Mouse (Mus musculus) cerebellum, adult 2 months (tissue): ENCODE measurements at regions not wholly inside any gene's neighbourhood (a gene's known extent, or its start where the extent isn't known, plus 50 kb on each side); places are given as distances from the start of the nearest gene placed in this dataset.

ENCODE experiments used
- DNase-seq, 2 experiments: peaks; one replicate each; pipeline ENCODE4 v3.0.0; 2021
- H3K27ac ChIP-seq: fragments of 200-500 bp; 2 replicates; pipeline ENCODE4 v1.5.1; 2012; ENCODE audit warnings: low read length, control low read depth, inconsistent platforms; ENCODE audit not compliant: insufficient read depth
- H3K27me3 ChIP-seq: fragments of 200-500 bp; 2 replicates; pipeline ENCODE4 v1.6.1; 2012; ENCODE audit warnings: inconsistent platforms, mild to moderate bottlenecking, low read length, moderate library complexity; ENCODE audit not compliant: control insufficient read depth, insufficient read depth
- H3K4me1 ChIP-seq: fragments of 200-500 bp; 2 replicates; pipeline ENCODE4 v1.6.1; 2011; ENCODE audit warnings: low read length; ENCODE audit not compliant: control insufficient read depth, insufficient read depth
- H3K4me3 ChIP-seq: fragments of 200-500 bp; replicated peaks from 2 replicates; pipeline ENCODE3; 2011; ENCODE audit warnings: mild to moderate bottlenecking, low read depth, low read length, control low read depth; ENCODE audit not compliant: insufficient read depth
- CTCF ChIP-seq: fragments of 200-500 bp; IDR thresholded peaks from 2 replicates; pipeline ENCODE4 v1.5.1; 2011; ENCODE audit warnings: low read depth, mild to moderate bottlenecking, control low read depth, low read length, moderate library complexity, borderline replicate concordance; ENCODE audit not compliant: insufficient read depth
- POLR2A ChIP-seq: fragments of 200-500 bp; IDR thresholded peaks from 2 replicates; pipeline ENCODE4 v1.6.1; 2011; ENCODE audit warnings: low read length, control low read depth, borderline replicate concordance; ENCODE audit not compliant: insufficient read depth
- WGBS: fragments of 180-500 bp; shearing (Covaris S2); methylation state at CpG from one replicate; pipeline ENCODE4 v1.1.7; 2018; 5-methylcytosine and 5-hydroxymethylcytosine counted together

DNA sequence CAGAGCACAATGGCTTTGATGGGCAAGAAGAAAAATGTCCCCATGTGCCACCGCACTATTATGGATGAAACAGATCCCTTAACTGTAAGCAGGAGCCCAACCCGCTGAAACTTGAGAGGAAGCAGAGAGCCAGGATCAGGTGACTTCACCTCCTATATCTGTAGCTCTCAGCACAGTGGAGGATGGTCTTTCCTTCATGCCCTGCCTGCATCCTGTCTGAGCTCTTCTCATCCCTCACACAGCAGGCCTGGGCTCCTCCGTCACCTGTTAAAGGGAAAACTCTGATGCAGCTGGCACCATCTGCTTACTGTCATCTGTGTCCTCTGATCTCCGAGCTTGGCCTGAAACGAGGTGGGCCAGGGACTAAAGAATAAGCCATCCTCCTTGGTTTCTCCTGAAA is 224.8 kb upstream of the Elac2 start:
- peaks cover 3% of the 10 kb centered on the region; the same call in 1 of the 2 replicates for H3K4me1 ChIP-seq
- WGBS = 67% methylated on average over 5 of the region's 5 CpGs
- H3K4me3 ChIP-seq = no peak overlapping the region
- no peak for DNase-seq
- TF ChIP-seq CTCF (no peak), POLR2A (no peak)
- H3K27me3 ChIP-seq = no peaks in the 10 kb centered on the region
- H3K27ac ChIP-seq = no peak overlapping the region

DNA sequence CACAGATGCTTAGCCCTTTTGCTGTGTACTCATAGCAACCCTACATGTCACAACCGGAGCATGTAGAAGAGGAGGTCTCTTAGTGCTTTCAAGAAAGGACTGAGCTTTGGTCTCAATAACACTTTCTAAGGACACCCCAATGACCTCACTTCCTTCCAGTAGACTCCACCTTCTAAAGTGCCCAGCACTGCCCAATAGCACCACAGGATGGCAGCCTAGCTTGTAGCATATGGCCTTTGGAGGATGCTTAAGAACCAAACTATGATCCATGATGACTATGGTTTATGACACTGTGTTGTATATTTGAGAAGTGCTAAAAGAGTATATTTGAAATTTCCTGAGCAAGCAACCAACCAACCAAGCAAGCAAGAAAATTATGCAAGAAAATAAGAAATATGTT is 223.3 kb upstream of the Elac2 start:
- no peak for DNase-seq
- 93% methylated on average over 1 of the region's 1 CpGs for WGBS
- no peaks in the 10 kb centered on the region for H3K27me3 ChIP-seq
- no peak overlapping the region for H3K4me3 ChIP-seq
- H3K27ac ChIP-seq = no peak overlapping the region
- peaks cover 3% of the 10 kb centered on the region; the same call in 1 of the 2 replicates for H3K4me1 ChIP-seq
- TF ChIP-seq POLR2A = no peak
- TF ChIP-seq CTCF = no peak

DNA sequence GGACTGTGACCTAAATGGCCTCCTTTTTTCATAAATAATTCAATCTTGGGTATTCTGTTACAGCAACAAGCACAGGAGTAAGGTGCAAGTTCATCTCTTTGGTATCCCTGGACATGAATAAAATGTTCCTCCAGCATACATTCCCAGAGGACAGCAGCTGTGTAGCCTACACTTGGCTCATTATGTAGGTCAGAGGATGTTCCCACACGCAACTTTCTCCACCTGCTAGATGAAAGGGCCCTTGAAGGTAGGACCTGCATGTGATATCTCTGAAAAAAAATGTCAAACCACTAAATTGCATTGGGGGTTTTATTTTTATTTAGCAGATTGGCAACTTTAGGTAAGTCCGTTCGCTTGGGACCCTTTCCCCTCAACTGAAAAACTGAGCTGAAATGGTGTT is 218.2 kb upstream of the Elac2 start:
- H3K4me1 ChIP-seq = no peaks in the 10 kb centered on the region
- no peak overlapping the region for H3K27ac ChIP-seq
- H3K4me3 ChIP-seq = no peak overlapping the region
- no peak for TF ChIP-seq POLR2A
- no peak for TF ChIP-seq CTCF
- DNase-seq = no peak
- 93% methylated on average over 3 of the region's 3 CpGs for WGBS
- no peaks in the 10 kb centered on the region; the same call in 1 of the 2 replicates for H3K27me3 ChIP-seq

DNA sequence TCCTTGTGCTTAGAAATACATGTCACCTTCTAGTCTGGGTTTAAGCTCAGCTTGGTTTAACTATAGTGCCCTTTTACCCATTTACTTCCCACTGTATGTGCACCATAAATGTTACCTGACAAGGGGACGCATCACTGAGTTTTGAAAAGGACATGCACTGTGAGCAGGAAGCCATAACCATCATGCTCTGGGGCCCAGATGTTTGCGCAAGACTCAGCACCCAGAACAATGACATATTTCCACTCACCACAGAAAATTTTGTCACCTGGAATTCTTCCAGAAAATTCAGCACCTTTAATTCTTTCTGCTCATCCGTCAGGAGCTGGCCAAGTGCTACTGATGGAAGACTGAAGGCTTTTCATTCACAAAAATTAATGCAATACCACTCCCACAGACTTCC is 216.1 kb upstream of the Elac2 start:
- Histone ChIP-seq H3K27me3 (no peaks in the 10 kb centered on the region; the same call in 1 of the 2 replicates), H3K4me1 (no peaks in the 10 kb centered on the region), H3K27ac (no peak overlapping the region), H3K4me3 (no peak overlapping the region)
- WGBS = 69% methylated on average over 3 of the region's 3 CpGs
- DNase-seq = no peak
- TF ChIP-seq POLR2A (no peak), CTCF (no peak)

DNA sequence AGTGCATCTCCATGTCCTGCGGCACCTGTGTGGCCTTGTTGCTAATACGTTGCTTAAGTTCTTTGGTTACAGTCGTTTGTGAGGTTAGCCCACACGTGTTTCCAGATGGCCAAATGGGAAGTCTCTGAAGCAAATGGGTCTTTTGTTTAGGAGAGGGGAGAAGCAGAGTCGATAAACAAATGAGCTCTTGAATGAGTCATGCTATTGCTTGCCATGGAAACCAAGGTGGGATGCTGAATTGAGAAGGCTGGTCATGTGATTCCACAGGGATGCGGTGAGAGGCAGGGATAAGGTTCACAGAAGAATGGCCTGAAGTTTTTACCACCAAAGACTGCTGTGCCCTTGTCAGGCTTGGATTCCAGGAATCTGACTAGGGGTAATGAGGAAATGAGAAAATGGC is 214.8 kb upstream of the Elac2 start:
- no peaks in the 10 kb centered on the region; the same call in 1 of the 2 replicates for H3K27me3 ChIP-seq
- H3K4me3 ChIP-seq = no peak overlapping the region
- 46% methylated on average over 6 of the region's 6 CpGs for WGBS
- H3K4me1 ChIP-seq = no peaks in the 10 kb centered on the region
- TF ChIP-seq CTCF = no peak
- TF ChIP-seq POLR2A = no peak
- H3K27ac ChIP-seq = no peak overlapping the region
- no peak for DNase-seq

DNA sequence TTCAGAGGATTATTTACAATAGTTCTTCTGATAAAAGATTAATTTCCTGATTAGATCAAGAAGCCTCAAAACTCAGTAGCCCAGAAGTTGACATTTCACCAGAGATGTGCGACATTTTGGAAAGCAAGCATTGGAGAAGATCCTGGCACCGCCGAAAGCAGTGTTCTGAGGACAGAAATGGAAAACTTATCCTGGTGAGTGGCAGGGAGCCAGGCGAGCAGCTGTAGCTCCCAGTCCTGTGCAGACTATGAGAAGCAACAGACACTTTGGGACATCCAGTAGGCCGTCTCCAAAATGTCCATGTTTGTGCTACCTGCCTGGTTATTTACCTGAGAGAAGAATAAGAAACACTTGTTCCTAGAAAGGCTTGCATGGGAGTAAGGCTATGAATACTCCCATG is 202.1 kb upstream of the Elac2 start:
- no peak overlapping the region for H3K4me3 ChIP-seq
- no peaks in the 10 kb centered on the region for H3K27me3 ChIP-seq
- no peak overlapping the region for H3K27ac ChIP-seq
- no peak for TF ChIP-seq POLR2A
- no peak for TF ChIP-seq CTCF
- DNase-seq = no peak
- no peaks in the 10 kb centered on the region for H3K4me1 ChIP-seq
- WGBS = 17% methylated on average over 5 of the region's 5 CpGs

DNA sequence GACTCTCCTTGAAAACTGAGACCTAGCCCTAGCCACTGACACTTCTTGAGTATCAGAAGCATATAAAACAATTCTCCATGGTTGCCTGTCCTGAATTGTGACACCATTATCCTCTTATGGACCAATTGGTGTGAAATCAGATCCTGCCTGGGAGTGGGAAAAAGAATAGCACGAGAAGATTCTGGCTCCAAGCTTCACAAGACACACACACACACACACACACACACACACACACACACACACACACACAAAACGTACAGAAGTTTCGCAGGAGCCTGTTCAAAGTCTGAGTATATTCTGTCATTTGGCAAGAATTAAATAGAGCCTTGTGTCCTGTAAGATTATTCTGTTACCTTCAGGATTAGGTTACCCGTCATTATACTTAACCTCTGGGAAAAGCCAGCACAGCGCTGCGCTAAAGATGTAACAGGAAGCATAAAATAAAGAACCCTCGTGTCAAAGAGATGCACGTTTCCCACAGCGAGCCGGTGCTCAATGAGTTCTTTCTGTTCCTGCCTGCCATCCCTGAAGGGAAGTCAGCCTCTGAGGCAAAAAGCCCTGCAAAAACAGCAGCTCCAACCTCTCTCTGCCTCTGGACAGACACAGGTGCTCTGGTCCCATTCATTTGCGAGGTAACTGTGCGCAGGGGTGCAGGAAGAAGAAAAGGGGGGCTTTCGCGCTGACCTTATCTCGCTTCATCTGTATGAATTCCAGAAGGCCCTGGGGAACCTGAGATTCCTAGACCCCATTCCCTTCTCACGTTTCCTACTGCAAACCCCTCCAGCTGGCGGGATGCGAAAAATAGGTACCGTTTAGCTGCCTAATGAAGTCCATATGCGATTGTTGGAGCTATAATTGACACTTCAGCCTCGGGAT is 178.4 kb upstream of the Elac2 start:
- no peak for DNase-seq
- 21% methylated on average over 21 of the region's 21 CpGs for WGBS
- no peak overlapping the region for H3K27ac ChIP-seq
- H3K4me3 ChIP-seq = no peak overlapping the region
- TF ChIP-seq CTCF = no peak
- no peak for TF ChIP-seq POLR2A
- H3K4me1 ChIP-seq = no peaks in the 10 kb centered on the region
- no peaks in the 10 kb centered on the region; the same call in 1 of the 2 replicates for H3K27me3 ChIP-seq

DNA sequence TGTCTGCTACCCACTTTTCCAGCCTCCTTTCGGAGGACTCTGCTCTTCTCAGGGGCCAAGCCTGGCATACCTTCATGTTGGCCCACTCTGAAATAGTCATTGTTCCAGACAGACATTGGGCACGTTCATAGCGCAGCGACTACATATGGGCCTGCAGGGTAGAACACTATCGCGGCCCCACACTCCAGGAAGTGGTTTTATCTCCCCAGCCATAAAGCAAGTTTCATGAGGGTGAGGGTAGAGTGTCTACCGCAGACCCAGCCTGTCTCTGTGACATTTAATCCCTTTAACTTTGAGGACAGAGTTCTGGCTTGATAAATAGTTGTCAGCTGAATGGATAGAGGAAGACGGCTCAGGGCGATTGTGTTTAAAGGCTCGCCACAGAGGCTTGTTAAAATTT is 177.5 kb upstream of the Elac2 start:
- H3K4me1 ChIP-seq = no peaks in the 10 kb centered on the region
- H3K4me3 ChIP-seq = no peak overlapping the region
- no peak overlapping the region for H3K27ac ChIP-seq
- DNase-seq = no peak
- WGBS = 49% methylated on average over 10 of the region's 10 CpGs
- no peak for TF ChIP-seq CTCF
- no peak for TF ChIP-seq POLR2A
- no peaks in the 10 kb centered on the region; the same call in 1 of the 2 replicates for H3K27me3 ChIP-seq
